Mouse (Mus musculus) gastrocnemius, adult 8-10 months (tissue): ENCODE results near the gene Cabp4. TPM values are rescaled to one million over a fixed set of nuclear protein-coding genes. Genes with fewer than 3 reads are reported as not detected.

Source experiments
- DNase-seq, 2 experiments: peaks; one replicate each; pipeline ENCODE4 v3.0.0; 2022; ENCODE audit warnings: low spot score in 2 of 2
- total RNA-seq, 4 experiments: library from RNA; stranded (reverse); gene quantifications; 2 replicates each; pipeline ENCODE4 v1.2.4; 2022

Cabp4 gene
- total RNA-seq, 4 experiments from 2014 or later = not detected

- DNase-seq = no peak
These were observed 40.0 kb downstream of the Cabp4 start for GRCm38 (mm10) chr19:4103792-4104191.

GRCm38 (mm10) chr19:4103294-4103693, 40.5 kb downstream of the Cabp4 start:
- no peak for DNase-seq

- DNase-seq = no peak
These were observed 41.2 kb downstream of the Cabp4 start for GRCm38 (mm10) chr19:4102626-4103025.

DNA sequence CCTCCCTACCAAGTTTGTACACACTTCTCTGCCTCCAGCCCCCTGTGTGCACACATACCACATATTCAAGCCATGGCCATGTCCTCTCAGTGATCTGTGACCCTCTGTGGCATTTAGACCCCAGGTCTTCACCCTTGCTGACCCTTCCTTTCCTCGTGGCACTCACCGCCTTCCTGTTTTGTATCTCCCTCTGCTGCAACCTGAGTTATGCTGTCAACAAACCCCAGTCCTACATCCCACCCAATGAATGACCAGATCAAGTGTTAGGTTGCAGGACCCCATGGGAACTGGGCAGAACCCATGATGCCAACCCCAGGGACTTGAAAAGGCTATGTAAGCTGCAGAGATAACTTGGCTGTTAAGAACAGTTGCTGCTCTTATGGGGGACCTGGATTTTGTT, 41.8 kb downstream of the Cabp4 start:
- DNase-seq = no peak

- no peak for DNase-seq
These were observed 42.4 kb downstream of the Cabp4 start for GRCm38 (mm10) chr19:4101466-4101865.

DNA sequence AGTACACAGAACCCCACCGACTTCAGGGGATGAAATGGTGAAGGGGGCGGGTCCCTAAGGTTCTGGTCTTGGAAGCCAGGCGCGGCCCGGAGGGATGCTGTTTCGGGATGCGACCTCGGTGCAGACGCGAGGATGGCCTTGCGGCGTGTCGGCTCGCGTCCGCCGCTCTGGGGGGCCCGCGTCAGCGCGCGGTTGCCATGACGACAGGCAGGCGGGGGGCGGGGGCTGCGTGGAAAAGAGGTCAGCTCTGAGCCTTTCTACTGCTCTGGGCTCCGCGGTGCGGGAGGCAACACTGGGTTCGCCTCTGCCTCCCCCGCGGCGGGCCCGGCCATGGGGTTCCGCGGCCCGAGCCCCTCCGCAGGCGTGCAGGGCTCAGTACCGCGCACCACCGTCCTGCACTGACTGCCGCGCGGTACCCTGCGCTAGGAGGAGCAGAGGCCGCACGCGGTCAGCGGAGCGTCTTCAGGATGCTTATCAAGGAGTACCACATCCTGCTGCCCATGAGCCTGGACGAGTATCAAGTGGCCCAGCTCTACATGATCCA, 43.0 kb downstream of the Cabp4 start:
- no peak for DNase-seq

DNA sequence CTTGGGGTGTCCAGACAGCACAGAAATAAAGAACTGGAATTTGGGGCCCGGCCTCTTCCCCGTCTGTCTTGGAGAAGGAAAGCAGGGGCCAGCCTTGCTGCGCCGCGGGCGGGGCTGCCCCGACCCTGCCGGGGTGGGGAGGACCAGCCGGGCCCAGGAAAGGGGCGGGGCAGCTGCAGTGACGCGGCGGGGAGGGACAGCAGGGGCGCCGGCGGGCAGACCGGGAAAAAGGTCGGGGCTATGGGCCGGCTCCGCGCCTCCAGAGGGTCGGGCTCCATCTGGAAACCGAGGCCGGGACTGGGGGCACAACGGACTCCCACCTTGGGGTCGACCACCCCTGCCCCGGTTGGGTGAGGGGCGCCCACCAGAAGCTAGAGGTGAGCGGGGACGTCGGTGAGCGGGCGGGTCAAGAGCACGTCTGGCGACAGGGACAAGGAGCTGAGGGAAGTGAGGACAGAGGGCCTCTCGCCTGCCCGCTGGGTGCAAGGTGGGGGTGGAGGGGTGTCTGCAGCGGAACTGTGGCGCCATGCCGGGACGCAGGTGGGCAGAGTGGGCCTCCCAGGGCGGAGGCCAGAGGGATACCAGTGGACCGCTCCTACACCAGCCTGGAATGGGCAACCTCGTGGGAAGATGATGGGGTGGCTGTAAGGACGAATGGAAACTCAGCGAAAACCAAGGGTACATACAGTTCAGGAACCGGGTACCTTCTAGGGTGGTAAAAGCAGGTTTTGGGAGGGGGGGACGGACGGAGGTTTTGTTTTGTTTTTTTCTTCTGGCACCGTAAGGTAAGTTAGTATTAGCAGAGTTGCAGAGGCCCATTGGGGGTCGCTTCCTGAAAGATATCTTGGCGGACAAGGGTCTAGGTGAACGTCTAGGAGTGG, 43.8 kb downstream of the Cabp4 start, which contains the start of gene Pitpnm1:
Pitpnm1 (plus strand) TSS at position 162 of the 881 bp plus-strand sequence.
- peak; percentile 44 to 61 for DNase-seq

GRCm38 (mm10) chr19:4099056-4099455, 44.8 kb downstream of the Cabp4 start:
- DNase-seq = peak; percentile 89 to 92

GRCm38 (mm10) chr19:4098426-4098825, 45.4 kb downstream of the Cabp4 start:
- DNase-seq = no peak

DNA sequence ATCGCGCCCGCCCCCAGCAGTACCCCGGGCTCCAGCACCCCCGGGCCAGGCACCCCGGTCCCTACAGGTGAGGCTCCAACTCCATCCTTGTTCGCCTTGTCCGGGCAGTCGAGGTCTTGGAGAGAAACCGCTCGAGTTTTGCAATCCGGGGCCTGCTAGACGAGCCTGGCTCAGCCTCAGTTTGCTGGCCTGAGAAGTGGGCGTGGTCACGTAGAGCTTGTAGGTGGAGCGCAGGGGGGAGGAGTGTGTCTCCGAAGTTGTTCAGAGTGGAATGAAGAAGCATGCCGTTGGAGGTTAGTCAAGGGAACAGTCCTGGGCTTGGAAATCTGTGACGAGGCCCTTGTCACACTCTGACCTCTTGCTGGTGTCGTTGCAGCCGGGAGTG, 46.4 kb downstream of the Cabp4 start:
- peak in 1 of 2 experiments; percentile 83 for DNase-seq

- peak; percentile 100 for DNase-seq
These were observed 47.0 kb downstream of the Cabp4 start, which contains the start of gene Cdk2ap2 for GRCm38 (mm10) chr19:4096642-4097440. TSS of gene Cdk2ap2 (plus strand) at chr19:4097182.

GRCm38 (mm10) chr19:4095802-4096201, 48.0 kb downstream of the Cabp4 start:
- DNase-seq = no peak

DNA sequence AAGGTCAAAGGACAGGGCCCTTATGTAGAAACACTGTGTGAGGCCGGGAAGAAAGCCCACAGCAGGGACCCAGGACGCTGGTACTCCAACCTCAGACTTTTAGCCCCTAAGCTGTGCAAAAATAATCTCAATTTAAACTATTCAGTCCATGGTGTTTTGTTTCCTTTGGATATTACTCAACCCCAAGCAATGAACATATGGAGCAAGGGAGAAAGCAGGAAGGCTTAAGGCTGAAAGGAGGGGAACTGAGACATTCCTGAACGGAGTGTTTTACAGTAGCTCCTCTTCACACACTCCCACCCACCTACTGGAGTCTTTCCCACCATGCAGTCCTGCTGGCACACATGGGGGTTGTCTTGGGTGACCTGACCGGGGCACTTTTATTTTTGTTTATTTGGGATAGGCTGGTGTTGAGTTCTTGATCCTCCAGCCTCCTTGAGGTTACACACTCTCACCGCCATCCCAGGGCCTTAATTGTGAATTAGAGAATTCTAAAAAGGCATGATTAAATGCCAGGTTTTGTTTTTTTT, 49.0 kb downstream of the Cabp4 start:
- DNase-seq = no peak

DNA sequence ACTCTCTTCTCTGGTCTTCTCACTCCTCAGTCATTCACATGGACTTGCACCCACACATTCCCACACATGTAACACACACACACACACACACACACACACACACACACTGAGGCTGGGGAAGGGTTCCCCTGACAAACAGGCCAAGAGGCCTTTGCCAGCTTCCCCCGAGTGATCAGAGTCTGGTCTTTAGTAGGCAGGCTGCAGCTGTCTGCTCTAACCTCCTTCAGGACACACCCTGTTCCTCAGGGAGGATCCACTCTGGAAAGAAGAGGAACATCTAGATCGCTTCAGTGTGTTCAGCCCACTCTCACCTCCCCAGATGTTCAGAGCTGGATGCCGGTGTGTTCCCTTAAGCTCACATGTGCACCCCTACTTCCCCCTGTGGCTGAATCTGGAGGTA, 49.5 kb downstream of the Cabp4 start:
- DNase-seq = no peak

DNA sequence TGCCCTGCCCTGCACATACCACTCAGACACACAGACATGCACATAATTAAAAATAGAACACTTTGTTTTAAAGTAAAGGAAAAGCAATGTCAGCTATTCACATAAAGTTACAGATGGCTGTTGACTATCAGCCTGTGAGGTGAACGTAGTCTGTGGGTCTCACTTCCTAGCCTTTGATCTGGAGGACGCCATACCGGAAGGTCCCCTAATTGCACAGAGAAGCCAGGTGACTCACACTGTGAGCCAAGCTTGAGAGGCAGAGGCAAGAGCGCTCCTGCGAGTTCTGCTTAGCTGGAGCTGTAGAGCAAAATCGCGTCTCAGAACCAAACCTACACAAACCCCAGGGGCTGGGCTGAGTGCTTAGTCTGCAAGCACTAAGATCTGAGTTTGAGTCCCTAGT, 50.1 kb downstream of the Cabp4 start:
- no peak for DNase-seq

- no peak for DNase-seq
These were observed 51.1 kb downstream of the Cabp4 start for GRCm38 (mm10) chr19:4092750-4093149.

- no peak for DNase-seq
These were observed 52.5 kb downstream of the Cabp4 start for GRCm38 (mm10) chr19:4091383-4091782.

DNA sequence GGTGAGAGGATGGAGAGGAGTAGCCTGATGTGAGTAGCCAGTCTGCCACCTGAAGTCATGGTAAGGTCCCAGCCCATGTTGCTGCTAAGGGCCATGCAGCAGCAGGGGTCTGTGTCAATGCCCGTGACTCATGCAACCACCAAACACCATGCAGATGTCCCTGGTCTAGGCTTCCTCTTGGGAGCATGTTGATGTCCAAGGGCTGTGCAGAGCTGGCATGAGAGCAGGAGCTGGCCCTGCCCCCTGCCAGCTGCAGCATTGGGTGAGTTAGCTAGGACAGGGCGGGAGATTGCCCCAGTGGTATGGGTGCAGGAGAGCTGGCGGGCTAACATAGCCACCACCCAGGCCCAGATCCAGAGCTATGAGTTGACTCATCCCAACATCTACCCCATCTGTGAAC, 53.4 kb downstream of the Cabp4 start:
- no peak for DNase-seq

- no peak for DNase-seq
These were observed 54.7 kb downstream of the Cabp4 start for GRCm38 (mm10) chr19:4089128-4089527.

DNA sequence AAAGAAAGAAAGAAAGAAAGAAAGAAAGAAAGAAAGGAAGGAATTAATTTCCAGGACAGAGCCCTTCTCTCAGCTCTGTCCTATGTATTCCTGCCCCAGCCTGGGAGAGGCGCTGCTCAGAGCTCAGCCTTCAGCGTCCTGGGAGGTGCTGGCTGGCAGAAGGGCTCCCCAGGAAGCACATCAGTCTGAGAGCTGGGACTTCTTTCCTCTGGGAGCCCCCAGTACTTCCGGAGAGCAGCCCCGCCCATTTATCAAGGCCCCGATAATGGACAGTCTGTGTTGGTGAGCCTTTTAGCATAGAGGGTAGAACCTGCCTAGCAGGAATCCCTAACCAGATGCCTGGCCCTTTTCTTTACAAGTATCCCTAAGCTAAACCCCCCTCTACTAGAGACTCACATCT, 55.7 kb downstream of the Cabp4 start:
- DNase-seq = no peak

DNA sequence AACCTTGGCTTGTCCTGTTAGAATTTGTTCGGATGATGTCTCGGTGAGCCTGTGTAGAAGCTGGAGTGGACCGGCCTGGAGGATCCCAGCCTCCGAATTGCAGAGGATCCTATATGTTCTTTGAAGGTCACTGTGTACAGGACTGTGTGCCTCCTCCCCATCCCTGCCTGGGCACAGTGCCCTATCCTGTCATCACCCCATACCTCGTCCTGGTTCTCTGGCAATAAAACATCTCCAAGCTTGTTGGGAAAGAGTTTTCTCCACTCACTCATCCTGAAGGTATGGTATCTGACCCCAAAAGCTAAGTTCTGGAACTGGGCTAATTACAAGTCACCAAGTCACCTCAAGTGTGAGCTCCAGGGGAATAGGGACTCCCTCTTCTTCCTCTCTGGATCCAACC, 56.7 kb downstream of the Cabp4 start:
- no peak for DNase-seq

GRCm38 (mm10) chr19:4086156-4086555, 57.7 kb downstream of the Cabp4 start:
- no peak for DNase-seq
